Mouse (Mus musculus): Measurements from ENCODE around the gene Zfp697.
A peak's percentile ranks its signal among the peaks of the same experiment; 100 is the strongest.
"Not testable (repeated sequence)": the region's sequence is repeated elsewhere in the genome, so short reads cannot be mapped to it uniquely, and the experiment has no call there.

DNA sequence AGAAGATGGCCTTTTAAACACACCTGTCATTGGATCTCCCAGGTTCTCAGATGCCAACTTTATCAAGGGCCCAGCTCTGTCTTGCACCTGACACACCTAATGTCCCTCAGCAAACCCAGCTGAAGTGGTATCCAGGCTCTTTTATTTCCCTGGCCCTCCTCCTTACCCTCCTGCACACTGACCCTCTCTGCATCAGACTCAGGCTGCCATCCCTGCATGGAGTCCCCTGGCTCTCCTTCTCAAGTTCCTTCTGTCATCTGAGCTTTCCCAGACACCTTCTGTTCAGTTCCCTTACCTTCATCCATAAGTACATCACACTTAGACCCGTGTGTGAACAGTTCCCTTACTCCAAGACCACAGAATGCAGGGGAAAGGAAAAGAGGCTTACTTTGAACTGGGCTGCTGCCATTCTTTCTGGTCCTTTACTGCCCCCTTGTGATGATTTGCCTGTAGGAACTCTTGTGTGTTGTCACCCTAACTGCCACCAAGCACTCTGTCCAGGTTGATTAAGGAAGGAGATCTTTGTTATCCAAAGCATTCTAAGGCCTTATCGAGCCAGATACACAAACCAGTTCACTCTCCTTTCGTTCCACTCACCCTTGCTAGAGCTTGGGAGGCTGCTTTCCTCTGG is 61.0 kb downstream of the Zfp697 start:
- TF ChIP-seq CTCF (IDR thresholded peaks at IDR 0.05), result peak; percentile 63
- TF ChIP-seq EP300 (IDR thresholded peaks at IDR 0.05), result not testable (repeated sequence)
